Mouse (Mus musculus) forebrain, embryonic 15.5 days (tissue): ENCODE results near the gene Ssr1. TPM values are rescaled to one million over a fixed set of nuclear protein-coding genes. Genes with fewer than 3 reads are reported as not detected.
A peak's percentile ranks its signal among the peaks of the same experiment; 100 is the strongest.

Source experiments
- ATAC-seq: fragments of 200-750 bp; cut with Nextera tagmentation; replicated peaks from 2 replicates; pipeline ENCODE4 v1.8.0; 2017; ENCODE audit warnings: mild to moderate bottlenecking, moderate TSS enrichment, moderate library complexity
- H3K27ac ChIP-seq: fragments of 300-500 bp; sonication (generic); replicated peaks from 2 replicates; pipeline ENCODE4 v1.5.1; 2015; ENCODE audit warnings: mild to moderate bottlenecking, inconsistent platforms
- H3K27me3 ChIP-seq: fragments of 300-500 bp; sonication (generic); 2 replicates; pipeline ENCODE4 v1.6.1; 2015; ENCODE audit warnings: inconsistent platforms
- H3K36me3 ChIP-seq: fragments of 300-500 bp; sonication (generic); 2 replicates; pipeline ENCODE4 v1.6.1; 2015; ENCODE audit warnings: mild to moderate bottlenecking, inconsistent platforms
- H3K4me1 ChIP-seq: fragments of 300-500 bp; sonication (generic); 2 replicates; pipeline ENCODE4 v1.6.1; 2015; ENCODE audit warnings: inconsistent platforms
- H3K4me2 ChIP-seq: fragments of 300-500 bp; sonication (generic); replicated peaks from 2 replicates; pipeline ENCODE4 v1.6.1; 2015; ENCODE audit warnings: mild to moderate bottlenecking, inconsistent platforms
- H3K4me3 ChIP-seq: fragments of 300-500 bp; sonication (generic); 2 replicates; pipeline ENCODE4 v1.5.1; 2015; ENCODE audit warnings: mild to moderate bottlenecking, inconsistent platforms
- H3K9ac ChIP-seq: fragments of 300-500 bp; sonication (generic); replicated peaks from 2 replicates; pipeline ENCODE4 v1.6.1; 2015; ENCODE audit warnings: mild to moderate bottlenecking, inconsistent platforms
- H3K9me3 ChIP-seq: fragments of 300-500 bp; sonication (generic); 2 replicates; pipeline ENCODE4 v1.6.1; 2016; ENCODE audit warnings: inconsistent platforms
- WGBS: fragments of 180-500 bp; shearing (Covaris S2); methylation state at CpG from one replicate; pipeline ENCODE4 v1.1.7; 2015; ENCODE audit warnings: mixed read lengths; 5-methylcytosine and 5-hydroxymethylcytosine counted together
- polyA plus RNA-seq: library from polyadenylated mRNA; unstranded; fragments of >200 nt; fragmentation: Nextera tagmentation; extraction: Ambion mirVana; gene quantifications from 2 replicates; pipeline ENCODE4 v1.2.1, GENCODE M21; 2015

The Ssr1 gene
- polyA plus RNA-seq, 1 experiment from 2014 or later: 72.0 TPM

DNA sequence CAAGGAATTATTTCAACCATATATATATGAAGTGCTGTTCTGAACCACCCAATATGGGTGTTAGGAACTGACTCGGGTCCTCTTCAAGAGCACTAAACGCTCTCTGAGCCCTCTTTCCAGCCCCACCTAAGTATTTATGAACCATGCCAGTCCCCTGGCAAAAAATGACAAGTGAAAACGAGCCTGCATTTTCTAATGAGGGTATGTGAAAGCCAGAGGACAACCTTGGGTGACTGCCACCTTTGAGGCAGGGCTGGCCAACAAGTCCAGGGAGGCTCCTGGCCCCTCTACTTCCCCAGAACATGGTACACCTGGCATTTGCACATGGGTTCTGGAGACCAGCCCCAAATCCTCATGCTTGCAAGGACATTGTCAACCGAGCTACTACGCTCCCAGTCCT lies 19.3 kb downstream of the Ssr1 start:
- 85% methylated on average over 5 of the region's 5 CpGs for WGBS
- no peak overlapping the region for H3K9ac ChIP-seq
- no peak overlapping the region for H3K27ac ChIP-seq

DNA sequence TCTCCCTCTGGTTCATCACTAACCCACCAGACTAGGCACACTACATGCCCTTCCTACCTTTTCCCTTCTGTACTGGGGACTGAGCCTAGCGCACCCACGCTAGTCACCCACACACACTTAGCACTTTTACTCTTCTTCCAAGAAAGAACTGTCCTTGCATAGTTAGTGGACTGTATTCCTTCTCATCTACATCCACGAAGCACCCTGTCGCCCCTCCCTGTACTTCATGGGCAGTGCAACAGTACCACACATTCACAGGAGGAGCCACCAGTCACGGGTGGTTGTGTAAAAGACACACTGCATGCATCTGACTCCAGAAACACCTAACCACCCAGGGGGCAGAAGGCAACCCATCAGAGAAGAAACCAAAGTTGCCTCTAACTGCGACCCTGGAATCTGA lies 20.0 kb downstream of the Ssr1 start:
- WGBS: 92% methylated on average over 6 of the region's 6 CpGs
- H3K4me3 ChIP-seq: no peak overlapping the region
- no peak overlapping the region for H3K9ac ChIP-seq
- no peaks in the 10 kb centered on the region for H3K9me3 ChIP-seq
- peaks cover 27% of the 10 kb centered on the region for H3K36me3 ChIP-seq
- no peak overlapping the region for H3K27ac ChIP-seq
- H3K4me1 ChIP-seq: peaks cover 11% of the 10 kb centered on the region
- no peak for ATAC-seq
- no peaks in the 10 kb centered on the region for H3K27me3 ChIP-seq
- H3K4me2 ChIP-seq: no peak overlapping the region

More for the DNA sequence above, 19.3 kb downstream of the Ssr1 start:
- H3K9me3 ChIP-seq: no peaks in the 10 kb centered on the region
- ATAC-seq: no peak
- H3K27me3 ChIP-seq: no peaks in the 10 kb centered on the region
- peaks cover 10% of the 10 kb centered on the region for H3K4me1 ChIP-seq
- no peak overlapping the region for H3K4me2 ChIP-seq
- peaks cover 28% of the 10 kb centered on the region for H3K36me3 ChIP-seq
- no peak overlapping the region for H3K4me3 ChIP-seq

DNA sequence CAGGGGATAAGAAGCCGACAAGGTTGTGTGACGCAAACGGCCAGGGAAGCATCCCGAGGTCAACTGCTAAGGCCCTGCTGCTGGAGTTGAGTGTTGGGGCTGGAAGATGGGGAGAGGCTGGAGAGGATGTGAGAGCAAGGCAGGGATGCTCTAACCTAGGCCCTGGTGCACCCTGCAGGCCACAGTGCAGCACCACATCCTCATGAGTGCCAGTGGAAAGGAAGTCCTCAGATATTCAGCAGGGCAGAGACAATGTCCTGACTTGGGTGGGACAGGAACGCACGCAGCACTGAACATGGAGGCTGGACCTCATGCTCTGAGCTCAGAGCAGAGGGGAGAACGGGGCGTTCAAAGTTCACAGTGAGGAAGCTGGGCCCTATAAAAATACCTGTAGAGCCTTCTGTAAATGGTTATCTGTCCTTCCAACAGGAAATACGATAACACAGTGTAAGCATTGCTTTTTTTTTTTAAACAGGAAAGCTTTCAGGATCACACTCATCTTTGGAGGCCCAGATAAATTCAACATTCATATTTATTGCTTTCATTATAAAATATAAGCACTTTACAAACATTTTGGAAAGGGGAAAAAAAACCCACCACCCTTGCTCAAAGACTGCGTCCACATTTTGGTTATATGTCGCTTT lies 23.0 kb downstream of the Ssr1 start:
- Histone ChIP-seq H3K4me2 (no peak overlapping the region), H3K36me3 (peaks cover 6% of the 10 kb centered on the region; the same call in 1 of the 2 replicates), H3K27me3 (no peaks in the 10 kb centered on the region), H3K4me3 (no peak overlapping the region), H3K27ac (0 out of 2 replicates have a peak overlapping the region, but pooled peaks have one; percentile 25), H3K4me1 (peaks cover 11% of the 10 kb centered on the region), H3K9ac (no peak overlapping the region), H3K9me3 (no peaks in the 10 kb centered on the region)
- no peak for ATAC-seq
- 89% methylated on average over 11 of the region's 11 CpGs for WGBS

DNA sequence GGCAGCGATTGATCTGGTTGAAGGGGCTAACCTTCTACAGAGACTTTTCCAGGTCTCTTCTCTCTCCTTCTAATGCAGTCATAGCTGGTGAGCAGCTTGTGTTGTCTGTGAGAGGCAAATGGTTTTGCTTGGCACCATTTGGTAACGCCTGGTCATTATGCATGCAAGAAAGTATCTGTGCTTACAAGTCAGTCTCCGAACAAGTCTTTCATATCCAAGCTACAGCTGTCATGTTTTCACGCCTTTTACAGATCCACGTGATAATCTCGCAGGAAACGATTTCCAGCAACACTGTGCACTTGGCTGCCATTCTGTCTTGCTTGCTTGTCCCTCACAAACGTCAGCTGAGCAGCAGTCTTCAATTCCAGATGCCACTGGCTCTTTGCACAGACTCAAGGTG lies 24.0 kb downstream of the Ssr1 start:
- ATAC-seq: peak; percentile 87
- H3K27me3 ChIP-seq: no peaks in the 10 kb centered on the region
- H3K4me3 ChIP-seq: no peak overlapping the region
- H3K36me3 ChIP-seq: no peaks in the 10 kb centered on the region
- WGBS: 53% methylated on average over 8 of the region's 8 CpGs
- no peaks in the 10 kb centered on the region for H3K9me3 ChIP-seq
- no peak overlapping the region for H3K9ac ChIP-seq
- no peak overlapping the region for H3K4me2 ChIP-seq
- peaks cover 11% of the 10 kb centered on the region for H3K4me1 ChIP-seq
- H3K27ac ChIP-seq: peak overlapping the region; percentile 66

DNA sequence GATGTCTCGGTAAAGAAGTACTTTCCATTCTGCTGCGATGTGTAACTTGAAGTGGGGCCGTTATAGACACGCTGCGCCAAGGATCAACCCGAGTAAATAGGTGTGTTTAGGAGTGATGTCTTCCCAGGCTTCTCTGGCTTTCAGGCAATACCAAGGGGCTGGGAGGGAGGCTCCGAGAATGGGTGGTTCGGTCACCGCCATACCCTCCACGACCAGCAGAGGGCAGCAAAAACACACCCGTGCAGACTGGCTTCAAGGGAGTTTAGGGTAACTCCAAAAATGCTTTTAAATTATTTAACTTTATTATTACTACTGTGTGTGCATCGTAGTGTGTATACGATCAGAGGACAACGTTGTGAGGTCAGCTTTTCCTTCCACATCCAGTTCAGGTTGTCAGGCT lies 24.7 kb downstream of the Ssr1 start:
- H3K36me3 ChIP-seq: no peaks in the 10 kb centered on the region
- H3K4me2 ChIP-seq: no peak overlapping the region
- H3K27me3 ChIP-seq: no peaks in the 10 kb centered on the region
- peaks cover 16% of the 10 kb centered on the region for H3K4me1 ChIP-seq
- H3K4me3 ChIP-seq: no peak overlapping the region
- H3K9ac ChIP-seq: no peak overlapping the region
- WGBS: 10% methylated on average over 14 of the region's 14 CpGs
- peak overlapping the region; percentile 53 for H3K27ac ChIP-seq
- no peaks in the 10 kb centered on the region for H3K9me3 ChIP-seq
- 0 out of 2 replicates have a peak, but pooled peaks have one; percentile 21 for ATAC-seq

DNA sequence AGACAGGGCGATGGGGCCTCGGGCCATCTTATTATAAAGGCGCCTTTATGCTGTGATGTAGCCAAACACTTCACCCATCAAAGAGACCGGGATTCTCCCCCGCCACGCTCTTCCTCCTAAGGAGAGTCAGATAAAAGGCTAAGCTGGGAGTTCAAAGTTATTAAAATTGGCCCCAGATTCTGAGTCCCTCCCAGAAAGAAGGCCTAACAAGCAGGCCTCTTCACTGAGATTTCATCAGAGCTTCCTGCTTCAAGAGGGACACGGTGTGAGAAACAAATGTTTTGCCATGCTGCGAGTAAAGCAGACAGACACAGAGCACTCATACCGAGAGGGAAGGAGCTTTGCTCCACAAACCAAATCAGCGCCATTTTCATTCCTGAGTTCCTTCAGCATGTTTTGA lies 26.5 kb downstream of the Ssr1 start:
- no peak overlapping the region for H3K4me3 ChIP-seq
- H3K36me3 ChIP-seq: no peaks in the 10 kb centered on the region
- no peak overlapping the region for H3K27ac ChIP-seq
- peaks cover 21% of the 10 kb centered on the region for H3K4me1 ChIP-seq
- H3K4me2 ChIP-seq: no peak overlapping the region
- H3K9me3 ChIP-seq: no peaks in the 10 kb centered on the region
- H3K9ac ChIP-seq: no peak overlapping the region
- 59% methylated on average over 10 of the region's 10 CpGs for WGBS
- no peaks in the 10 kb centered on the region for H3K27me3 ChIP-seq
- no peak for ATAC-seq

DNA sequence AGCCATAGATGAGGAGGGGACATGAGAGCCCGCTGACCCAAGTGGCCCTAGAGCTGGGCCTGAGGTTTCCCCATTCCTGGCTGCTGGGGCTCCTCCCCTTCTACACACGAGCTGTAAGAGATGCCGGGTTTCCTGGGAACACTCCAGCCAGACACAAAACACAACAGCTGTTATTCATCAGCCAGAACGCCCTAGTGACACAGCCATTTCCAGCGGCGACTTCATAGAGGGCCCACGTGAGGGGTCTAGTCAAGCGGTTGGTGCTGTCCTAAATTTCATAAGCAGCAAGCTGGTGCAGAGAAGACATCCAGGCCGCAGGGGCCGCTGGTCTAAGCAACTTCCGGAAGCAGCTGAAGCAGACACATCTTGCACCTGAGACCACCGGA lies 27.0 kb downstream of the Ssr1 start:
- no peak overlapping the region for H3K4me3 ChIP-seq
- no peak overlapping the region for H3K27ac ChIP-seq
- peaks cover 21% of the 10 kb centered on the region for H3K4me1 ChIP-seq
- no peaks in the 10 kb centered on the region for H3K36me3 ChIP-seq
- WGBS: 47% methylated on average over 12 of the region's 12 CpGs
- H3K4me2 ChIP-seq: no peak overlapping the region
- no peaks in the 10 kb centered on the region for H3K9me3 ChIP-seq
- no peak for ATAC-seq
- no peaks in the 10 kb centered on the region for H3K27me3 ChIP-seq
- H3K9ac ChIP-seq: no peak overlapping the region

DNA sequence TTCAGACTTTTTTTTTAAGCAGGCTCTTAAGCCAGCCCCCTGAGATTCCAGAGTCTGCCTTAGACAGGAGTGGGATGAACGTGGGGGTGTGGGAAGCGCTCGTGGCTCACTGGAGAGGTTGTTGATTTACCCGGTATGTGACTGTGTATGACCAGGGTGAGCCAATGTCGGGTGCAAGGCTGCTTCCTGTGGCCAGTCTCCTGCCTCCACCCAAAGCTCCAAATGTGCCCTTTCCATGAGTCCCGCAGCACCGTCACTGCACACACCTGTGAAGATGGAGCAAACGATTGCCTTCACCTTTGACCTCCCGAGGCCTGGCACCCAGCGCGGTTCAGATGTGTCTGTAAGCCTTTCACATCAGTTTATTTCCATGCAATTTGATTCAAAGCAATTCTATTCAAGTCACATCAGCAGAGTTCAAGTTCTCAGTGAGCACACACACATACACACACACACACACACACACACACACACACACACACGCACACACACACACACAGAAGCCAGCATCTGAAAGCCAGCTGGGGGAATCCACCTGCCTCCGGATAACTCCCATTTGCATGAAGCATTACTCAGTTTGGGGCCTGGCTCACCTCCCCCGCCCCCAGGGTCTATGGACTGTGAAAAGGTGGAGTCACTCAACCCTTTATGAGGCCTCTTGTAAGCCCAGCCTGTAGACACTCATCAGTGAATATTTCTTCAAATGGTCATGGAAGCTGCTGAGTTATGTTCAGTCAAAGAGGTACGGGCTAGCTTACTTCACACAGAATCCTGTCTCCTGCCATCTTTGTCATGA lies 27.6 kb downstream of the Ssr1 start:
- Histone ChIP-seq H3K4me3 (no peak overlapping the region), H3K4me1 (peaks cover 21% of the 10 kb centered on the region), H3K9ac (no peak overlapping the region), H3K36me3 (no peaks in the 10 kb centered on the region), H3K4me2 (no peak overlapping the region), H3K27ac (no peak overlapping the region), H3K9me3 (no peaks in the 10 kb centered on the region), H3K27me3 (no peaks in the 10 kb centered on the region)
- no peak for ATAC-seq
- WGBS: 80% methylated on average over 15 of the region's 15 CpGs

DNA sequence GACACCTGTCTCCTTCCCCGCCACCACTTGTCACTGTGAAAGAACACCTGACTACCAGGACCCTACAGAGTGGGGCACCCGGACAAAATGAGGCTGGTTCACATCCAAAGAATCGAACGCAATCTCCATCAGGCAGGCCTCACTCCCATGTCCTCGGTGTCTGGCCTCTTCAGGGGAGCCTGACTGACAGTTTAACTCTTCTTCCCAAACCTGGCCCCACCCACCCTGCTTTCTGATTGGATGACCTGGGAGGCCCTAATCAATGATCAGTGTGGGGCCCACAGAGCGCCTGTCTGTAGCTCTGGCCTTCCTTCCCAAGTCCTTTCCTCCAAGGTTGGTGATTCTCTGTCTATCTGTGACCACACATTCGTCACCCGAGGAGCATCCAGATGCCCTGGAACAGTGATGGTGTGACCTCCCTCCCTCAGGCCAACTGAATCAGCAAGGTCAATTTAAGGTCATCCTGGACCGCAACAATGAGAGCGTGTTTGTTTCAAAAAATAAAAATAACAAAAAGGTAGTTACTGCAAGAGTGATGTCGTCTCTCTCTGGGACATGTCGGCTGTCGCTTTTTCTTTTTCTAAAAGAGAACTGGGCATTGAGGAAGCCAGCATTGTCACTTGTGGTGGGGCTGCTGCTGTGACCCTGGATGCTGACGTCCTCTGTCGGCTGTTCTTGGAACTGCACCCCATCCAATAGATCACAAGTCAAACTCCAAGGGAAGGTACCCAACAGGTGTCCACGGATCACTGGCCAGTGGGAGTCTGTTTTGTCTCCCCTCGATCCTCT lies 28.7 kb downstream of the Ssr1 start:
- Histone ChIP-seq H3K27ac (no peak overlapping the region), H3K4me1 (peaks cover 17% of the 10 kb centered on the region), H3K36me3 (no peaks in the 10 kb centered on the region), H3K4me3 (no peak overlapping the region), H3K9ac (no peak overlapping the region), H3K9me3 (no peaks in the 10 kb centered on the region), H3K4me2 (no peak overlapping the region), H3K27me3 (no peaks in the 10 kb centered on the region)
- 34% methylated on average over 17 of the region's 17 CpGs for WGBS
- no peak for ATAC-seq

DNA sequence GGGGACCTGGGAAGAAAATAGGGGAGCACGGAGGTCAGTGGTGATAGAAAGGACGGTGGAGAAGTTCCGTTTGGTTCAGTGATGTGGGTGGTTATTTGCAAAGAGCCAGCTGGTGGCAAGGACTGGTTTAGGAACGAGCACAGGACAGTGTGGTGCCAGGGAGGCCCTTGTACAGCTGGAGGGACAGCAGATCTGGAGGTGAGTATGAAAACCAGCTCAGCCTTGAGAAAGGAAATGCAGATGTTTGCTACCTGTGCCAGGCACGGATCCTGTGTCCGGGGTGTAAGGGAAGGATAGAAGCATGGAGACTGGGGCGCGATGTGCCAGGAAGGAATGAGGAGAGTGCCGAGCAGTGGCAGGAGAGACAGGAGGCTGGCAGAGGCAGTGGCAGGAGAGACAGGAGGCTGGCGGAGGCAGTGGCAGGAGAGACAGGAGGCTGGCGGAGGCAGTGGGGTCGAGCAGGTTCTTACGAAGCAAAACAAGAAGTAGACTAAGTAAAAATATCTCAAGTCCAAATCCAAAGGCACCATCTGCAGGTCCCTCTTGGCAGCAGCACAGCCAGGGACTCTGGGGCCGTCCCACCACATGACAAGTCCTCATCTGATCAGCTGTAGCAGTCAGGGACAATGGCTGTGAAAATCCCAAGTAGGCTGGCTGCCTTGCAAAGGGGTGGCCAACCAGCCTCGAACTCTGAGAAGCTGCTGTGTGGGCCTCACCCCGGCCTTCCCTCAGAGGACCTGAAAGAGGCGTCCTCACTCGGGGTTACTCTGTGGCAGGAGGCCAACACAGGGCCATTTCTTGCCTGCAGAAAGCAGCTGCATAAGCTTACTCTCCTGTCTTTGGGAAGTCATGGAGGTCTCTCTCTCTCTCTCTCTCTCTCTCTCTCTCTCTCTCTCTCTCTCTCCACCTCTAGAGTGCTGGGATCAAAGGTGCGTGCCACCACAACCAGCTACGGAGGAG lies 29.6 kb downstream of the Ssr1 start:
- 33% methylated on average over 20 of the region's 20 CpGs for WGBS
- Histone ChIP-seq H3K36me3 (no peaks in the 10 kb centered on the region), H3K27me3 (no peaks in the 10 kb centered on the region), H3K4me3 (no peak overlapping the region), H3K4me1 (peaks cover 9% of the 10 kb centered on the region), H3K27ac (no peak overlapping the region), H3K4me2 (peak overlapping the region; percentile 43), H3K9ac (no peak overlapping the region), H3K9me3 (no peaks in the 10 kb centered on the region)
- ATAC-seq: peak; percentile 43; the same call in 1 of the 2 replicates

DNA sequence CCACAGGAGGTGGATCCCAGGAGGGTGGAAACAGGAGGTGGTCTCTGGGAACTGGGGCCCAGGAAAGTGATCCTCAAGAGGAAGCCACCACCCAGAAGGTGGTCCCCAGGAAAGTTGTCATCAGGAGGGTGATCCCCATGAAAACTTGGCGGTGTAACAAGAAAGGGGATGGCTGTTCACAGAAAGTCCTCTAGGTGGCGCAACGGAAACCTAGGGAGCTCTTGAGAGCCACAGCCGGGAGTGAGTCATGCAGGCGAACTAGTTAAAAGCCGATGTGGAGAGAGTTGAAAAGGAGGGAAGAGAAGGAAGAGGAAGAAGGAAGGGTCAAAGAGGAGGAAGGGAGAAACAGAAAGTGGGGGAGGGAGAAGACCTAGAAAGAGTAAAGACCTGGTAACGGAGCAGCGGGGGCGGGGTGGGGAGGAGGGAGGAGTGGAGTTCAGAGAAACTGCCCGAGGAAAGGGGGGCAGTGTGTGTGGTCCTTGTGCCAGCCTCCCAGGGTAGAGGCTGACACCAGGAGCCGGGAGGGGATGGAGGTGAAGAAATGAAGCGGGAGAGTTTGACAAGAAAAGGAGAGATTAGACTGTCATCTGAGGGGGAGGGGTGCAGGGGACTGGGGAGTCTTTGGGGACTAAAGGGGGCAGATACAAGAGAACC lies 30.5 kb downstream of the Ssr1 start:
- under 1% methylated on average over 12 of the region's 12 CpGs for WGBS
- no peaks in the 10 kb centered on the region for H3K27me3 ChIP-seq
- peaks cover 9% of the 10 kb centered on the region for H3K4me1 ChIP-seq
- peak; percentile 24; the same call in 1 of the 2 replicates for ATAC-seq
- H3K9ac ChIP-seq: no peak overlapping the region
- H3K27ac ChIP-seq: no peak overlapping the region
- H3K9me3 ChIP-seq: no peaks in the 10 kb centered on the region
- H3K4me3 ChIP-seq: peak overlapping the region; percentile 28
- peak overlapping the region; percentile 43 for H3K4me2 ChIP-seq
- H3K36me3 ChIP-seq: no peaks in the 10 kb centered on the region
